ENCODE assay signal across 10 mouse cellular contexts in genomic region chr6:91186161-91186931, GRCm38 (mm10). TPM values are rescaled to one million over a fixed set of nuclear protein-coding genes. Genes with fewer than 3 reads are reported as not detected.
DNase-seq lines count a peak whose midpoint lies in the region; ATAC-seq and TF ChIP-seq lines count a peak whose summit lies in the region.
"Had no signal": no experiment of that assay in that cellular context is flagged by ENCODE, and none has a peak within 500 bp of the region (broad histone marks: within the 10 kb centered on the region; RNA-seq: fewer than 3 reads in every experiment).

No protein-coding gene starts in this region.

- 62% methylated on average over 4 of the region's 4 CpGs for WGBS in forebrain, postnatal 0 days
- 53% methylated on average over 4 of the region's 4 CpGs for WGBS in forebrain, embryonic 15.5 days
- 59% methylated on average over 4 of the region's 4 CpGs for WGBS in forebrain, embryonic 14.5 days

- intact Hi-C loops in left cerebral cortex, postnatal 4 days (cut with DNase I), result no loop called here

- H3K4me1 ChIP-seq in forebrain, postnatal 0 days (ENCODE audit: insufficient read depth), result no peaks in the 10 kb centered on the region
- H3K4me1 ChIP-seq in forebrain, embryonic 15.5 days, result 0 out of 2 replicates have a peak, but pooled peaks cover 1% of the 10 kb centered on the region
- no peaks in the 10 kb centered on the region for H3K4me1 ChIP-seq in embryonic fibroblast, embryonic 13.5 days (ENCODE audit: control insufficient read depth, insufficient read depth, low read length)
- no peaks in the 10 kb centered on the region for H3K4me1 ChIP-seq in forebrain, embryonic 14.5 days (ENCODE audit: control insufficient read depth, insufficient read depth, low read length)

- H3K4me3 ChIP-seq in forebrain, postnatal 0 days (ENCODE audit: low read depth, low read length), result no peak overlapping the region
- no peak overlapping the region for H3K4me3 ChIP-seq in forebrain, embryonic 15.5 days
- H3K4me3 ChIP-seq in embryonic fibroblast, embryonic 13.5 days (ENCODE audit: insufficient read depth, low read length), result no peak overlapping the region
- H3K4me3 ChIP-seq in forebrain, embryonic 14.5 days (ENCODE audit: low read depth, low read length), result no peak overlapping the region
- H3K4me3 ChIP-seq: embryonic facial prominence, embryonic 15.5 days had no signal

- H3K27ac ChIP-seq in forebrain, postnatal 0 days (ENCODE audit: low read depth, low read length), result no peak overlapping the region
- no peak overlapping the region for H3K27ac ChIP-seq in forebrain, embryonic 15.5 days (replicated peaks)
- no peak overlapping the region for H3K27ac ChIP-seq in embryonic fibroblast, embryonic 13.5 days (ENCODE audit: insufficient read depth, low read length)
- H3K27ac ChIP-seq in forebrain, embryonic 14.5 days (ENCODE audit: low read depth, low read length), result no peak overlapping the region
- H3K27ac ChIP-seq: embryonic facial prominence, embryonic 15.5 days; macrophage had no signal

- DNase-seq in forebrain, postnatal 0 days, result no peak
- DNase-seq in CD4-positive helper T cell, adult 2 months (ENCODE audit: low read depth, low spot score), result peak; percentile 31
- no peak for DNase-seq in gastrocnemius, postnatal 25 days
- DNase-seq in forebrain, embryonic 14.5 days (ENCODE audit: low spot score), result no peak
- DNase-seq in left cerebral cortex, postnatal 4 days, result no peak

- H3K4me2 ChIP-seq in forebrain, postnatal 0 days (ENCODE audit: low read depth), result no peak overlapping the region
- H3K4me2 ChIP-seq in forebrain, embryonic 15.5 days (replicated peaks), result no peak overlapping the region
- H3K4me2 ChIP-seq in forebrain, embryonic 14.5 days (ENCODE audit: low read length), result no peak overlapping the region
- H3K4me2 ChIP-seq: embryonic facial prominence, embryonic 15.5 days had no signal

- H3K9ac ChIP-seq in forebrain, postnatal 0 days, result no peak overlapping the region
- no peak overlapping the region for H3K9ac ChIP-seq in forebrain, embryonic 15.5 days (replicated peaks)
- H3K9ac ChIP-seq in forebrain, embryonic 14.5 days (ENCODE audit: low read length), result no peak overlapping the region
- H3K9ac ChIP-seq: embryonic facial prominence, embryonic 15.5 days had no signal

- no peaks in the 10 kb centered on the region for H3K9me3 ChIP-seq in forebrain, postnatal 0 days (ENCODE audit: low read length)
- no peaks in the 10 kb centered on the region for H3K9me3 ChIP-seq in forebrain, embryonic 15.5 days
- H3K9me3 ChIP-seq in forebrain, embryonic 14.5 days (replicated peaks; ENCODE audit: control insufficient read depth, low read length), result no peaks in the 10 kb centered on the region
- H3K9me3 ChIP-seq: embryonic facial prominence, embryonic 15.5 days had no signal

- no peaks in the 10 kb centered on the region for H3K27me3 ChIP-seq in forebrain, postnatal 0 days (ENCODE audit: insufficient read depth, low read length)
- H3K27me3 ChIP-seq in forebrain, embryonic 15.5 days, result no peaks in the 10 kb centered on the region
- H3K27me3 ChIP-seq in forebrain, embryonic 14.5 days (replicated peaks; ENCODE audit: control insufficient read depth, insufficient read depth, low read length), result no peaks in the 10 kb centered on the region
- H3K27me3 ChIP-seq: embryonic facial prominence, embryonic 15.5 days had no signal

- TF ChIP-seq POLR2A in embryonic fibroblast, embryonic 13.5 days (IDR thresholded peaks at IDR 0.05; ENCODE audit: low read depth, low read length), result no peak

- H3K36me3 ChIP-seq in forebrain, postnatal 0 days (ENCODE audit: insufficient read depth), result no peaks in the 10 kb centered on the region
- H3K36me3 ChIP-seq in forebrain, embryonic 15.5 days, result no peaks in the 10 kb centered on the region
- no peaks in the 10 kb centered on the region for H3K36me3 ChIP-seq in forebrain, embryonic 14.5 days (ENCODE audit: control insufficient read depth, insufficient read depth, low read length)
- H3K36me3 ChIP-seq: embryonic facial prominence, embryonic 15.5 days had no signal

- TF ChIP-seq CTCF in forebrain, postnatal 0 days (IDR thresholded peaks at IDR 0.05; ENCODE audit: low read depth), result peak; percentile 60
- peak; percentile 68; the same call in 1 of the 2 replicates for TF ChIP-seq CTCF in embryonic fibroblast, embryonic 13.5 days (IDR thresholded peaks at IDR 0.05; ENCODE audit: borderline replicate concordance, insufficient read depth, low read length)

- no peak for ATAC-seq in forebrain, postnatal 0 days
- ATAC-seq in forebrain, embryonic 15.5 days (replicated peaks), result no peak
- ATAC-seq in megakaryocyte progenitor cell, adult 5-6 weeks (replicated peaks; ENCODE audit: poor library complexity), result peak; percentile 85
- ATAC-seq in forebrain, embryonic 14.5 days, result no peak

RNA-seq across cellular contexts. Expression of gene Fbln2, which starts 25.9 kb away (rescaled TPM):
- total RNA-seq in forebrain, postnatal 0 days (2014; rRNA removed), result 26.7 and 41.1 TPM in 2 replicates
- polyA plus RNA-seq in forebrain, postnatal 0 days (2015; fragmentation: Nextera tagmentation; extraction: Ambion mirVana), result 18.6 and 19.6 TPM in 2 replicates
- polyA plus RNA-seq in forebrain, embryonic 15.5 days (2015; fragmentation: Nextera tagmentation; extraction: Ambion mirVana), result 10.0 and 11.1 TPM in 2 replicates
- 1,102 and 1,873 TPM in 2 replicates for polyA plus RNA-seq in embryonic fibroblast, embryonic 13.5 days (2011; ENCODE audit: insufficient read length, low read depth, missing spikeins)
- total RNA-seq in megakaryocyte progenitor cell, adult 5-6 weeks (2015), result not detected in 2 replicates
- total RNA-seq in megakaryocyte progenitor cell, adult 5-6 weeks (2017), result not detected in 2 replicates
- 10 to 100 TPM; 47.7 to 50.2 TPM for total RNA-seq in gastrocnemius, postnatal 25 days (2021)
- 7.3 and 12.8 TPM in 2 replicates for polyA plus RNA-seq in forebrain, embryonic 14.5 days (2014; fragmentation: Nextera tagmentation; extraction: Ambion mirVana)
- total RNA-seq in left cerebral cortex, postnatal 4 days (2021), result 10 to 100 TPM; 15.3 to 17.5 TPM

RNA-seq across cellular contexts. Expression of gene Hdac11, which starts 29.9 kb away (rescaled TPM):
- total RNA-seq in forebrain, postnatal 0 days (2014; rRNA removed), result 70.3 and 81.0 TPM in 2 replicates
- polyA plus RNA-seq in forebrain, postnatal 0 days (2015; fragmentation: Nextera tagmentation; extraction: Ambion mirVana), result 27.4 and 34.5 TPM in 2 replicates
- polyA plus RNA-seq in forebrain, embryonic 15.5 days (2015; fragmentation: Nextera tagmentation; extraction: Ambion mirVana), result 21.1 and 24.1 TPM in 2 replicates
- polyA plus RNA-seq in embryonic fibroblast, embryonic 13.5 days (2011; ENCODE audit: insufficient read length, low read depth, missing spikeins), result 5.4 TPM in 2 replicates
- total RNA-seq in megakaryocyte progenitor cell, adult 5-6 weeks (2015), result 0.77 and 1.1 TPM in 2 replicates
- 1.2 and 1.4 TPM in 2 replicates for total RNA-seq in megakaryocyte progenitor cell, adult 5-6 weeks (2017)
- 1 to 10 TPM; 5.9 to 6.0 TPM for total RNA-seq in gastrocnemius, postnatal 25 days (2021)
- polyA plus RNA-seq in forebrain, embryonic 14.5 days (2014; fragmentation: Nextera tagmentation; extraction: Ambion mirVana), result 24.5 and 26.1 TPM in 2 replicates
- 10 to 100 TPM; 67.9 to 78.2 TPM for total RNA-seq in left cerebral cortex, postnatal 4 days (2021)

Comparison
In these comparisons a context has a peak if more than half of its experiments do, and no peak if none do; other contexts are left out.
1. RNA of gene Fbln2, which starts 25.9 kb away (total RNA-seq): 47.7 to 50.2 TPM in gastrocnemius, postnatal 25 days, 26.7 to 41.1 TPM in forebrain, postnatal 0 days and 15.3 to 17.5 TPM in left cerebral cortex, postnatal 4 days; not detected in megakaryocyte progenitor cell, adult 5-6 weeks; every median in the first group is over 10 times any median in the second.
2. RNA of gene Hdac11, which starts 29.9 kb away (total RNA-seq): 70.3 to 81.0 TPM in forebrain, postnatal 0 days and 67.9 to 78.2 TPM in left cerebral cortex, postnatal 4 days; 5.9 to 6.0 TPM in gastrocnemius, postnatal 25 days and 0.77 to 1.4 TPM in megakaryocyte progenitor cell, adult 5-6 weeks; every median in the first group is over 4 times any median in the second.